ENCODE assay signal across 38 mouse cellular contexts in the genomic region with DNA sequence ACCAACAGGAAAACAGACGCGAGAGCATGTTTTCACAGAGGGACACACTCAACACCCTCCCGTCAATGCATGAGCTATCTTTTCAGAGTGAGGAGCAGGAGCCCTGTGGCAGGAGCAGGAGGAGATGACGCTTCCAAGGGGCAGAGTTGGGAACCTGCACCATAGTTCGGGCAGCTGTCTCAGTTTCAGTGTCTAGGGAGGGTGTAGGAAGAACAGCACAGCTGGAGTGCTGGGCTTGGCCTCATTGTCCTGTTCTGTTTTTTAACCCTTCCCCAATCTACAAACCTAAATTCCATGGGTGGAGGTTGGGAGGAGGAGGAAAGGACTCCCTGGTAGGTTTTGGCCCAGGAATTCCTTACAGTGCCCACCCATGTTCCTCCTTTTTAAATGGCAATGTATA. TPM values are rescaled to one million over a fixed set of nuclear protein-coding genes. Genes with fewer than 3 reads are reported as not detected.
DNase-seq lines count a peak whose midpoint lies in the region; ATAC-seq and TF ChIP-seq lines count a peak whose summit lies in the region.
"Had no signal": no experiment of that assay in that cellular context is flagged by ENCODE, and none has a peak within 500 bp of the region (broad histone marks: within the 10 kb centered on the region; RNA-seq: fewer than 3 reads in every experiment).

No protein-coding gene starts in this region.

- TF ChIP-seq POLR2A in heart, adult 2 months (IDR thresholded peaks at IDR 0.05; ENCODE audit: insufficient read depth, low read depth, low read length), result no peak

- H3K4me3 ChIP-seq in heart, adult 2 months, result no peak overlapping the region
- H3K4me3 ChIP-seq in E14TG2a.4 (replicated peaks; ENCODE audit: low read length), result 0 out of 2 replicates have a peak overlapping the region, but pooled peaks have one; percentile 17
- H3K4me3 ChIP-seq in intestine, postnatal 0 days (ENCODE audit: low read depth, low read length), result no peak overlapping the region
- H3K4me3 ChIP-seq in hindbrain, embryonic 11.5 days (ENCODE audit: low read depth, low read length), result no peak overlapping the region
- H3K4me3 ChIP-seq: embryonic facial prominence, embryonic 12.5 days; forebrain, embryonic 10.5 days; forebrain, embryonic 15.5 days; gastrocnemius, adult 2 months; hindbrain, embryonic 12.5 days; layer of hippocampus, adult 2 months; left cerebral cortex, adult 2 months; limb, embryonic 12.5 days; liver, embryonic 15.5 days; midbrain, embryonic 10.5 days; midbrain, embryonic 15.5 days; neural tube, embryonic 15.5 days; stomach, embryonic 15.5 days had no signal

- H3K4me2 ChIP-seq in intestine, postnatal 0 days (replicated peaks; ENCODE audit: low read depth), result no peak overlapping the region
- no peak overlapping the region for H3K4me2 ChIP-seq in hindbrain, embryonic 11.5 days (replicated peaks; ENCODE audit: low read depth, low read length)
- H3K4me2 ChIP-seq: embryonic facial prominence, embryonic 12.5 days; forebrain, embryonic 15.5 days; hindbrain, embryonic 12.5 days; limb, embryonic 12.5 days; liver, embryonic 15.5 days; lung, embryonic 14.5 days; midbrain, embryonic 15.5 days; neural tube, embryonic 15.5 days; stomach, embryonic 15.5 days had no signal

- peak; percentile 45 for DNase-seq in heart, adult 11 months
- DNase-seq in heart, adult 2 months, result no peak
- DNase-seq in WW6 (ENCODE audit: low read depth, low spot score), result peak; percentile 34
- DNase-seq in frontal cortex, adult 2 months (ENCODE audit: extremely low spot score in 1 of 2, low spot score in 1 of 2), result no peak
- no peak for DNase-seq in thymus, postnatal 14 days
- DNase-seq in hindbrain, embryonic 11.5 days (ENCODE audit: low spot score), result no peak
- DNase-seq: adrenal gland, postnatal 25 days; cerebellum, adult 8-10 months; embryo, embryonic 11 days; gastrocnemius, adult 2 months; gastrocnemius, postnatal 36 days; heart, postnatal 14 days; kidney, adult 18-20 months; kidney, postnatal 14 days; lung, embryonic 14.5 days; lung, postnatal 14 days; retina, postnatal 1 day; right cerebral cortex, postnatal 14 days; thymus, postnatal 25 days had no signal

- H3K9ac ChIP-seq in heart, adult 2 months (ENCODE audit: low read depth, low read length), result no peak overlapping the region
- no peak overlapping the region for H3K9ac ChIP-seq in intestine, postnatal 0 days (ENCODE audit: low read depth, low read length)
- no peak overlapping the region for H3K9ac ChIP-seq in hindbrain, embryonic 11.5 days (ENCODE audit: low read depth, low read length)
- H3K9ac ChIP-seq: embryonic facial prominence, embryonic 12.5 days; forebrain, embryonic 15.5 days; hindbrain, embryonic 12.5 days; limb, embryonic 12.5 days; liver, embryonic 15.5 days; lung, embryonic 14.5 days; midbrain, embryonic 15.5 days; neural tube, embryonic 15.5 days; stomach, embryonic 15.5 days had no signal

- H3K27ac ChIP-seq in heart, adult 2 months, result no peak overlapping the region
- peak overlapping the region; percentile 35; the same call in 1 of the 2 replicates for H3K27ac ChIP-seq in intestine, postnatal 0 days (ENCODE audit: low read depth, low read length)
- no peak overlapping the region for H3K27ac ChIP-seq in hindbrain, embryonic 11.5 days (ENCODE audit: low read depth, low read length)
- H3K27ac ChIP-seq: embryonic facial prominence, embryonic 12.5 days; forebrain, embryonic 10.5 days; forebrain, embryonic 15.5 days; gastrocnemius, adult 2 months; hindbrain, embryonic 12.5 days; layer of hippocampus, adult 2 months; left cerebral cortex, adult 2 months; limb, embryonic 12.5 days; liver, embryonic 15.5 days; midbrain, embryonic 10.5 days; midbrain, embryonic 15.5 days; neural tube, embryonic 15.5 days; stomach, embryonic 15.5 days had no signal

- H3K36me3 ChIP-seq in heart, adult 2 months (ENCODE audit: control insufficient read depth, insufficient read depth, low read length), result no peaks in the 10 kb centered on the region
- no peaks in the 10 kb centered on the region for H3K36me3 ChIP-seq in E14TG2a.4 (ENCODE audit: insufficient read depth, low read length)
- H3K36me3 ChIP-seq in intestine, postnatal 0 days (ENCODE audit: control insufficient read depth, insufficient read depth), result no peaks in the 10 kb centered on the region
- no peaks in the 10 kb centered on the region for H3K36me3 ChIP-seq in hindbrain, embryonic 11.5 days (ENCODE audit: control insufficient read depth, insufficient read depth, low read length)
- H3K36me3 ChIP-seq: embryonic facial prominence, embryonic 12.5 days; forebrain, embryonic 10.5 days; forebrain, embryonic 15.5 days; hindbrain, embryonic 12.5 days; limb, embryonic 12.5 days; liver, embryonic 15.5 days; midbrain, embryonic 10.5 days; midbrain, embryonic 15.5 days; neural tube, embryonic 15.5 days; stomach, embryonic 15.5 days had no signal

- no peak for TF ChIP-seq CTCF in heart, adult 2 months (IDR thresholded peaks at IDR 0.05)
- no peak for TF ChIP-seq CTCF in E14TG2a.4 (conservative IDR thresholded peaks at IDR 0.05; ENCODE audit: low read length)
- TF ChIP-seq CTCF in intestine, postnatal 0 days (IDR thresholded peaks at IDR 0.05; ENCODE audit: low read depth), result no peak

- no peak for TF ChIP-seq EP300 in heart, adult 2 months (IDR thresholded peaks at IDR 0.05; ENCODE audit: insufficient read depth, low read depth, low read length)

- H3K27me3 ChIP-seq in heart, adult 2 months (ENCODE audit: control insufficient read depth, insufficient read depth, low read length), result no peaks in the 10 kb centered on the region
- no peaks in the 10 kb centered on the region for H3K27me3 ChIP-seq in E14TG2a.4 (ENCODE audit: insufficient read depth, low read length)
- no peaks in the 10 kb centered on the region for H3K27me3 ChIP-seq in intestine, postnatal 0 days (replicated peaks; ENCODE audit: control insufficient read depth, insufficient read depth, low read length)
- no peaks in the 10 kb centered on the region for H3K27me3 ChIP-seq in hindbrain, embryonic 11.5 days (ENCODE audit: control insufficient read depth, insufficient read depth, low read length)
- H3K27me3 ChIP-seq: CH12.LX; embryonic facial prominence, embryonic 12.5 days; forebrain, embryonic 15.5 days; hindbrain, embryonic 12.5 days; limb, embryonic 12.5 days; liver, embryonic 15.5 days; midbrain, embryonic 15.5 days; neural tube, embryonic 15.5 days; stomach, embryonic 15.5 days had no signal

- no peak for ATAC-seq in intestine, postnatal 0 days
- ATAC-seq in hindbrain, embryonic 11.5 days (ENCODE audit: low FRiP score), result no peak
- ATAC-seq: forebrain, embryonic 15.5 days; midbrain, embryonic 15.5 days had no signal

- H3K9me3 ChIP-seq in E14TG2a.4 (ENCODE audit: low read length), result peaks cover 8% of the 10 kb centered on the region; the same call in 1 of the 2 replicates
- H3K9me3 ChIP-seq in intestine, postnatal 0 days (ENCODE audit: control insufficient read depth), result no peaks in the 10 kb centered on the region
- H3K9me3 ChIP-seq in hindbrain, embryonic 11.5 days (ENCODE audit: control insufficient read depth, low read length), result no peaks in the 10 kb centered on the region
- H3K9me3 ChIP-seq: embryonic facial prominence, embryonic 12.5 days; forebrain, embryonic 10.5 days; forebrain, embryonic 15.5 days; hindbrain, embryonic 12.5 days; limb, embryonic 12.5 days; liver, embryonic 15.5 days; midbrain, embryonic 10.5 days; midbrain, embryonic 15.5 days; neural tube, embryonic 15.5 days; stomach, embryonic 15.5 days had no signal

- no peaks in the 10 kb centered on the region for H3K4me1 ChIP-seq in heart, adult 2 months (ENCODE audit: control insufficient read depth, insufficient read depth, low read length)
- H3K4me1 ChIP-seq in E14TG2a.4 (replicated peaks; ENCODE audit: low read depth, low read length), result peaks cover 70% of the 10 kb centered on the region
- 0 out of 2 replicates have a peak, but pooled peaks cover 3% of the 10 kb centered on the region for H3K4me1 ChIP-seq in intestine, postnatal 0 days (replicated peaks; ENCODE audit: control insufficient read depth, insufficient read depth, low read length)
- H3K4me1 ChIP-seq in hindbrain, embryonic 11.5 days (replicated peaks; ENCODE audit: control insufficient read depth, insufficient read depth, low read length), result no peaks in the 10 kb centered on the region
- H3K4me1 ChIP-seq: embryonic facial prominence, embryonic 12.5 days; forebrain, embryonic 10.5 days; forebrain, embryonic 15.5 days; hindbrain, embryonic 12.5 days; limb, embryonic 12.5 days; liver, embryonic 15.5 days; midbrain, embryonic 10.5 days; midbrain, embryonic 15.5 days; neural tube, embryonic 15.5 days; stomach, embryonic 15.5 days had no signal

- H3K79me2 ChIP-seq in heart, adult 2 months (replicated peaks; ENCODE audit: control insufficient read depth, insufficient read depth, low read length), result no peaks in the 10 kb centered on the region

- WGBS in heart, adult 2 months, result 37% methylated on average over 5 of the region's 5 CpGs
- 41% methylated on average over 5 of the region's 5 CpGs for WGBS in intestine, postnatal 0 days
- WGBS in hindbrain, embryonic 11.5 days, result 62% methylated on average over 5 of the region's 5 CpGs

- intact Hi-C loops in heart, adult 2 months (cut with DNase I), result no loop called here

RNA-seq across cellular contexts. Expression of a gene that starts 25.4 kb away (rescaled TPM):
- total RNA-seq in heart, adult 2 months (2021), result 1 to 10 TPM in 1 of 2 experiments, under 1 TPM in 1; 0.76 to 1.0 TPM
- polyA plus RNA-seq in heart, adult 2 months (2012; rRNA removed), result 11.0 and 18.9 TPM in 2 replicates
- 222 and 234 TPM in 2 replicates for polyA plus RNA-seq in intestine, postnatal 0 days (2015; fragmentation: Nextera tagmentation; extraction: Ambion mirVana)
- 0.30 and 0.55 TPM in 2 replicates for polyA plus RNA-seq in frontal cortex, adult 2 months (2012; rRNA removed)
- not detected in 2 replicates for polyA plus RNA-seq in hindbrain, embryonic 11.5 days (2014; fragmentation: Nextera tagmentation; extraction: Ambion mirVana)
- total RNA-seq: CH12.LX; layer of hippocampus, adult 2 months; layer of hippocampus, postnatal 14 days; left cerebral cortex, adult 2 months; left cerebral cortex, postnatal 25 days had no signal
- polyA plus RNA-seq: C2C12; forebrain, embryonic 10.5 days; heart, embryonic 14.5 days; limb, embryonic 12.5 days; midbrain, embryonic 10.5 days had no signal

RNA-seq across cellular contexts. Expression of a gene that starts 52.8 kb away (rescaled TPM):
- 1 to 10 TPM; 8.9 to 9.1 TPM for total RNA-seq in heart, adult 2 months (2021)
- polyA plus RNA-seq in heart, adult 2 months (2012; rRNA removed), result 9.9 and 12.5 TPM in 2 replicates
- 8.5 and 8.9 TPM in 2 replicates for polyA plus RNA-seq in intestine, postnatal 0 days (2015; fragmentation: Nextera tagmentation; extraction: Ambion mirVana)
- polyA plus RNA-seq in frontal cortex, adult 2 months (2012; rRNA removed), result 29.1 and 31.5 TPM in 2 replicates
- polyA plus RNA-seq in hindbrain, embryonic 11.5 days (2014; fragmentation: Nextera tagmentation; extraction: Ambion mirVana), result 22.3 and 29.4 TPM in 2 replicates

Comparison
In these comparisons a context has a peak if more than half of its experiments do, and no peak if none do; other contexts are left out.
1. DNase-seq: peak in heart, adult 11 months (single experiment) and WW6 (single experiment); none in heart, adult 2 months (0 of 2), frontal cortex, adult 2 months (0 of 2), thymus, postnatal 14 days (single experiment) and hindbrain, embryonic 11.5 days (single experiment).